Mouse (Mus musculus) liver, postnatal 0 days (tissue): ENCODE measurements around the gene Syce3.

ENCODE experiments used
- CTCF ChIP-seq: sonication (generic); IDR thresholded peaks from 2 replicates; pipeline ENCODE4 v1.5.1; 2016; ENCODE audit warnings: antibody characterized with exemption, low read depth
- EP300 ChIP-seq: IDR thresholded peaks from 2 replicates; pipeline ENCODE4 v1.6.1; 2016; ENCODE audit warnings: antibody characterized with exemption, low read depth, mild to moderate bottlenecking

DNA sequence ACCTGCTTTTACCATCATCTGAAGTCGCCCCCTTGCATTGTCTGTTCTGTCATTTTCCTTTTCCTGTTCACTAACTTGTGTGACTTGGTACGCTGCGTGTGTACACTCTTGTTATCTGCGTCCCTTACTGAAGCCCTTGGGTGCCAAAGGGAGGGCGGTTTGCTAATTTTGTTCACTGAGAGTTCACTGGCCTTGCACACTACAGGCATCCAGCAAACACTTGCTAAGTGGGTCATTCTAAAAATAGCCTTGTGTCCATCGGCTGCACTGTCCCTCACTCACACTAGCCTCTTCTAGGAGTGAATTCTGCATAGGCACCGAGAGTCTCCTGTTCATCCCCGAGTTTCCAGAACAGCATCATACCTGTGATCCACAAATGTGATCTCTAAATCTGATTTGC, 5.0 kb upstream of the Syce3 start:
- TF ChIP-seq CTCF (no peak), EP300 (no peak)
